Mouse (Mus musculus) heart, embryonic 14.5 days (tissue): ENCODE measurements around the gene Vhl. TPM values are rescaled to one million over a fixed set of nuclear protein-coding genes. Genes with fewer than 3 reads are reported as not detected.
"Not testable (repeated sequence)": the region's sequence is repeated elsewhere in the genome, so short reads cannot be mapped to it uniquely, and the experiment has no call there.

Experiments
- ATAC-seq: fragments of 200-750 bp; cut with Nextera tagmentation; 2 replicates; pipeline ENCODE4 v1.8.0; 2017; ENCODE audit warnings: low read depth, moderate TSS enrichment; ENCODE audit not compliant: insufficient number of reproducible peaks, insufficient read depth, low FRiP score
- H3K27ac ChIP-seq, 2 experiments: fragments of 200-500 bp in 1 of 2; fragments of 300-500 bp in 1 of 2; sonication (generic) in 1 of 2; replicated peaks in 1 of 2; 2 replicates each; pipeline ENCODE4 v1.5.1; 2012 to 2014; ENCODE audit warnings: low read depth in 2 of 2, low read length in 2 of 2, control low read depth in 1 of 2, mild to moderate bottlenecking in 1 of 2, mixed read lengths in 1 of 2; ENCODE audit not compliant: control insufficient read depth in 1 of 2, insufficient read depth in 1 of 2
- H3K27me3 ChIP-seq: fragments of 300-500 bp; sonication (generic); 2 replicates; pipeline ENCODE4 v1.6.1; 2014; ENCODE audit warnings: mild to moderate bottlenecking, low read length, control low read depth; ENCODE audit not compliant: control insufficient read depth, insufficient read depth
- H3K36me3 ChIP-seq: fragments of 300-500 bp; sonication (generic); 2 replicates; pipeline ENCODE4 v1.6.1; 2014; ENCODE audit warnings: mild to moderate bottlenecking, control low read depth, low read length, mixed read lengths; ENCODE audit not compliant: control insufficient read depth, insufficient read depth
- H3K4me1 ChIP-seq, 2 experiments: fragments of 200-500 bp in 1 of 2; fragments of 300-500 bp in 1 of 2; sonication (generic) in 1 of 2; 2 replicates each; pipeline ENCODE4 v1.6.1; 2012 to 2014; ENCODE audit warnings: low read length in 2 of 2, control low read depth in 1 of 2, mixed read lengths in 1 of 2; ENCODE audit not compliant: control insufficient read depth in 2 of 2, insufficient read depth in 2 of 2
- H3K4me2 ChIP-seq: fragments of 300-500 bp; sonication (generic); 2 replicates; pipeline ENCODE4 v1.6.1; 2014; ENCODE audit warnings: mild to moderate bottlenecking, low read length
- H3K4me3 ChIP-seq, 2 experiments: fragments of 200-500 bp in 1 of 2; fragments of 300-500 bp in 1 of 2; sonication (generic) in 1 of 2; 2 replicates each; pipeline ENCODE4 v1.5.1; 2012 to 2014; ENCODE audit warnings: low read length in 2 of 2, mild to moderate bottlenecking in 2 of 2, control low read depth in 1 of 2, low read depth in 1 of 2, moderate library complexity in 1 of 2; ENCODE audit not compliant: control insufficient read depth in 1 of 2, insufficient read depth in 1 of 2
- H3K9ac ChIP-seq: fragments of 300-500 bp; sonication (generic); 2 replicates; pipeline ENCODE4 v1.6.1; 2014; ENCODE audit warnings: mild to moderate bottlenecking, low read length
- H3K9me3 ChIP-seq: fragments of 300-500 bp; sonication (generic); 2 replicates; pipeline ENCODE4 v1.6.1; 2016; ENCODE audit warnings: low read length, control low read depth; ENCODE audit not compliant: control insufficient read depth
- WGBS: fragments of 180-500 bp; shearing (Covaris S2); extraction: QIAGEN DNeasy Blood & Tissue Kit; methylation state at CpG from one replicate; pipeline ENCODE4 v1.1.7; 2014; 5-methylcytosine and 5-hydroxymethylcytosine counted together
- polyA plus RNA-seq: library from polyadenylated mRNA; unstranded; fragments of >200 nt; fragmentation: Nextera tagmentation; extraction: Ambion mirVana; gene quantifications from 2 replicates; pipeline ENCODE4 v1.2.1, GENCODE M21; 2014

Vhl gene
- polyA plus RNA-seq, 1 experiment from 2014 or later, result 36.6 TPM

GRCm38 (mm10) chr6:113672029-113672428 is 48.3 kb downstream of the Vhl start:
- H3K36me3 ChIP-seq, H3K4me2 ChIP-seq, H3K9ac ChIP-seq, H3K9me3 ChIP-seq, H3K27me3 ChIP-seq, H3K4me3 ChIP-seq, H3K27ac ChIP-seq, ATAC-seq: not testable (repeated sequence)
- whole genome bisulfite sequencing, result 74% methylated on average over 1 of the region's 1 CpGs
- H3K4me1 ChIP-seq, result peaks cover 13 to 17% of the 10 kb centered on the region in 2 experiments

DNA sequence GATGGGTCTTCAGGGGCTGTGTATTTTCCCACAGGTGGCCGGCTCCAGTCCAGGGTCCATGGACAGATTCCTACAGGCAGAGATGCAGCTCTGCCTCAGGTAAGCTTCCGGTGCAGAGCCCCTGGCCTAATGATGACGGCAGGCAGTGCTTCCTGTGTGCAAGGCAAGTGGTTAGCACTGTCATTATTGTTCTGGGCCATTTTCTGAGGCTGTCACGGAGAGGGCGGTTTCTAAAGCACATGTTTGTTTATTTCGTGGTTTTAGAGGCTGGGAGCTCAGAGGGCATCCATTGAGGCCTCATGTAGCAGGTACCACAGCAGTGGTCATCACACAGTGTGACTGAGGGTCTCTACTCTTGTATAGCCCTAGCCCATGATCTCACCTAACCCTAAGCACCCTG is 49.2 kb downstream of the Vhl start:
- no peak for ATAC-seq
- Histone ChIP-seq H3K27me3 (no peaks in the 10 kb centered on the region), H3K9ac (no peak overlapping the region), H3K9me3 (no peaks in the 10 kb centered on the region), H3K4me1 (peaks cover 11 to 17% of the 10 kb centered on the region in 2 experiments), H3K27ac (no peak overlapping the region), H3K4me3 (no peak overlapping the region), H3K4me2 (no peak overlapping the region), H3K36me3 (peaks cover 4% of the 10 kb centered on the region; the same call in 1 of the 2 replicates)
- 78% methylated on average over 6 of the region's 6 CpGs for WGBS

GRCm38 (mm10) chr6:113675234-113675633 is 51.5 kb downstream of the Vhl start:
- Histone ChIP-seq H3K4me2 (no peak overlapping the region), H3K9me3 (no peaks in the 10 kb centered on the region), H3K4me3 (no peak overlapping the region), H3K36me3 (peaks cover 6% of the 10 kb centered on the region), H3K4me1 (no peaks in the 10 kb centered on the region), H3K27me3 (no peaks in the 10 kb centered on the region), H3K9ac (no peak overlapping the region), H3K27ac (no peak overlapping the region)
- 82% methylated on average over 4 of the region's 4 CpGs for WGBS
- no peak for ATAC-seq

DNA sequence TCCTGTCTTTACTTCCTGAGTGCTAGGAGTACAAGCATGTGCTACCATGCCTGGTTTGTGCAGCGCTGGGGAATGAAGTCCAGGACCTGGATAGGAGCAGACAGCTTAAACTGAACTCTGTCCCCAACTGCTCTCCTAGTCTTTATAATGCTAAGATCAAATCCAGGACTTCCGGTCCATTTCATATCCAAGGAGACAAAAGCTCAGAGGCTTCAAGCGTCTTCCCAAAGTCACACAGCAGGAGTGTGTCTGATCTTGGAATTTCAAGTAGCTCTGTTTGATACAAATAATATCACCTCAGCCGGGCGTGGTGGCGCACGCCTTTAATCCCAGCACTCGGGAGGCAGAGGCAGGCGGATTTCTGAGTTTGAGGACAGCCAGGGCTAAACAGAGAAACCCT is 52.2 kb downstream of the Vhl start:
- no peak for ATAC-seq
- H3K9ac ChIP-seq, result no peak overlapping the region
- no peaks in the 10 kb centered on the region for H3K27me3 ChIP-seq

DNA sequence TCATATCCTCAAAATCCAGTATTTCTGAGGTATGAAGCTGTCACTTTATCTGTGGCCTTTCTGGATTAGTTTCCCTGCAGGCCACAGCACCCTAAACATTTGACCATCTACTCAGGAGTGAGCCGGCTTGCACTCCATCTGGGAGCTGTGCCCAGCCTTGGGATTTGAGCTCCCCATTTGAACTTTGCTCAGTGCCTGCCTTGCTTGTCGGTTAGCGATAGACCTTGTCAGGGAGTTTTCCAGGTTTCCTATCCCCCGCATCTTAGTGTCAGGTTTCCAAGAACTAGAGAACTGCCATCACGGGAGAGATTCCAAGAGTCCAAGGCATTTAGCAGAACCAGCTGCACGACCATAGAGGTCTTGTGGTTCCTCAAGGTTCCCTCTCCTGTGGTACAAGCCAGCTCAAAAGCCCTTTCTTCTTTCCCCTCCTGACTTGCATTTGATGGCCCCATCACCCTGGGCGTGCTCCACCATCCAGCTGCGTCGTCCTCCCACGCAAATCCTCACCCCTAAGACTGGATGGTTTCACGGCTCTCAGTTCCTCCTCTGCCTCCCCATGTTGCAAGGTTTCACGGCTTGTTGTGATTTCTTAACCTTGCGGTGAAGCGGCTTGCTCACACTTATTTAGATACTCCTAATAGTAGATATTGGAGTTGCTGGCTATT is 53.4 kb downstream of the Vhl start:
- 72% methylated on average over 14 of the region's 14 CpGs for WGBS
- Histone ChIP-seq H3K9ac (no peak overlapping the region), H3K27me3 (no peaks in the 10 kb centered on the region), H3K27ac (no peak overlapping the region), H3K9me3 (no peaks in the 10 kb centered on the region), H3K4me1 (peaks cover 0 to 7% of the 10 kb centered on the region in 2 experiments; a peak in 1 of 4 replicates), H3K4me3 (no peak overlapping the region), H3K36me3 (peaks cover 6% of the 10 kb centered on the region), H3K4me2 (no peak overlapping the region)
- ATAC-seq, result no peak

More for the DNA sequence above, 52.2 kb downstream of the Vhl start:
- no peak overlapping the region for H3K27ac ChIP-seq
- H3K36me3 ChIP-seq, result peaks cover 6% of the 10 kb centered on the region
- no peaks in the 10 kb centered on the region for H3K9me3 ChIP-seq
- 88% methylated on average over 9 of the region's 9 CpGs for WGBS
- no peak overlapping the region for H3K4me3 ChIP-seq
- no peak overlapping the region for H3K4me2 ChIP-seq
- H3K4me1 ChIP-seq, result peaks cover 0 to 5% of the 10 kb centered on the region in 2 experiments; a peak in 1 of 4 replicates

GRCm38 (mm10) chr6:113678246-113679012 is 54.7 kb downstream of the Vhl start:
- no peaks in the 10 kb centered on the region for H3K27me3 ChIP-seq
- ATAC-seq, result no peak
- peaks cover 0 to 7% of the 10 kb centered on the region in 2 experiments; a peak in 1 of 4 replicates for H3K4me1 ChIP-seq
- 81% methylated on average over 14 of the region's 14 CpGs for WGBS
- no peak overlapping the region for H3K9ac ChIP-seq
- no peak overlapping the region for H3K4me3 ChIP-seq
- H3K9me3 ChIP-seq, result no peaks in the 10 kb centered on the region
- no peak overlapping the region for H3K27ac ChIP-seq
- peaks cover 3% of the 10 kb centered on the region; the same call in 1 of the 2 replicates for H3K36me3 ChIP-seq
- no peak overlapping the region for H3K4me2 ChIP-seq

DNA sequence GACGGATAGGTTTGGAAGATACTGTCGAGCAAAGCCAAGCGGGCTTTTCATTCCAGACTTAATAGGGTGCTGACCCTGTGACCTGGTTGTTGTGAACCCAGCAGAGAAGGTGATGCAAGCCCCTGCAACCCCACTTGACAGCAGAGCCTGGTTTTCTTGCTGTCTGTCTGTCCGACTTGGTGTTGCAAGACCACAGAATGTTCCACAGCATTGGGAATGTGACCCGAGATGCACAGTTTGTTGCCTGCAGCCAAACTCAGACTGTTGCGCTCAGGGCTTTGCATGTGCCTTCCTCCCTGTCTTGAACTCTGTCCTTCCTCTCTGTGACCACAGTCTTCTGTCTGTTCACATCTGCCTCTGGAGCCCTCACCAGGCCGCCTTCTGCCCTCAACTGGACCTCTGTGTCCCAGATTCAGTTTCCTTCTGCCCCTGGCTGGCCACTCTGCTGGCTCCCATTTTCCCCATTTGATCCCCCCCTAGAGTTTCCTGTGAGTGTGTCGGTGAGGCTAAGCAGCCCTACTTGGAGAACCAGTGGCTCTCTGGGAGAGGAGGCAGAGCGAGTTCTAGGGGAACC is 56.3 kb downstream of the Vhl start:
- WGBS, result 71% methylated on average over 9 of the region's 9 CpGs
- no peak for ATAC-seq
- Histone ChIP-seq H3K36me3 (peaks cover 3% of the 10 kb centered on the region; the same call in 1 of the 2 replicates), H3K4me2 (no peak overlapping the region), H3K9me3 (no peaks in the 10 kb centered on the region), H3K4me3 (no peak overlapping the region), H3K9ac (no peak overlapping the region), H3K4me1 (peaks cover 0 to 7% of the 10 kb centered on the region in 2 experiments; a peak in 1 of 4 replicates), H3K27me3 (no peaks in the 10 kb centered on the region), H3K27ac (no peak overlapping the region)
